Mouse (Mus musculus) induced T-regulatory cell, adult 2 months (primary cell): ENCODE results near the gene Pex14.

Source experiments
- DNase-seq: peaks from one replicate; pipeline ENCODE4 v3.0.0-alpha.2; 2012; ENCODE audit warnings: low read depth

Pex14 gene

DNA sequence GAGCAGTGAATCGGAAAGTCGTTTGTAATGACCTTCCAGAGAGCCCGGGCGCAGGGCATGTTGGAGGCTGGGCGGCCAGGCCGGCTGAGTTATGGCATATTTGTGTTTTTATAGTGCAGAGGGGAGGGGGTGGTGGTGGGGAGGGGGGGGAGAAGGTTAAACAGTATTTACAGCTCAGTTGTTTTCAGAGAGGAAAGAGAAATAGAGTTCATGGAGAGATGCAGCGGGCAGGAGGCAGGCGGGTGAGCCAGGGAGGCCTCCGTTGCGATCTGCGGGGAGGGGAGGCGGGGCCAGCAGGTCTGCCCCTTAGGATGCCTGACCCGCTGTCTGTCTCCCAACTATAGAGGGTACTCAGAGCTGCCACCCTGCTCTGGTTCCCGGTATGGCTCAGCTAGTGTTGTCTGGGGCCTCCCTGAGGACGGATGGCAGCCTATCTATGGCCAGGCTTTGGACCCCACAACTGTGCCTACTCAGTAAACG lies 177.4 kb downstream of the Pex14 start:
- DNase-seq, result no peak

DNA sequence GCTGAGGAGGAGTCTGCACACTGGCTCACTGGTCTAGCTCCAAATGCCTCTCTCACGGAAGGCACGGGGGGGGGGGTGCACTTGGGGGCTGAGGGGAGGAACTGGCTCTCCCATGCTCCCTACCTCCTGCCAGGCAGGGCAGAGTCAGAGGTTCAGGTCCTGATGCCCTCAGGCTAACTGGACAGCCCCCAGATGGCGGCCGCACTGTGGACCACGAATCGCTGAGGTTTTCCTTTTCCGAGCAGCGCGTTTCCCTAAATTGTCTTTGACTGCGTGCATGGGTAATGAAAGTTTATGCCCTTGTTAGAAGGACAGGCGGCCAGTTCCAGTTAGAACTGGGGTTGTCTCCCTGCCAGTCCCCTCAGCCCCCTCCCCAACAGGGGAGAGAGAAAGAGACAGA lies 179.1 kb downstream of the Pex14 start:
- no peak for DNase-seq

DNA sequence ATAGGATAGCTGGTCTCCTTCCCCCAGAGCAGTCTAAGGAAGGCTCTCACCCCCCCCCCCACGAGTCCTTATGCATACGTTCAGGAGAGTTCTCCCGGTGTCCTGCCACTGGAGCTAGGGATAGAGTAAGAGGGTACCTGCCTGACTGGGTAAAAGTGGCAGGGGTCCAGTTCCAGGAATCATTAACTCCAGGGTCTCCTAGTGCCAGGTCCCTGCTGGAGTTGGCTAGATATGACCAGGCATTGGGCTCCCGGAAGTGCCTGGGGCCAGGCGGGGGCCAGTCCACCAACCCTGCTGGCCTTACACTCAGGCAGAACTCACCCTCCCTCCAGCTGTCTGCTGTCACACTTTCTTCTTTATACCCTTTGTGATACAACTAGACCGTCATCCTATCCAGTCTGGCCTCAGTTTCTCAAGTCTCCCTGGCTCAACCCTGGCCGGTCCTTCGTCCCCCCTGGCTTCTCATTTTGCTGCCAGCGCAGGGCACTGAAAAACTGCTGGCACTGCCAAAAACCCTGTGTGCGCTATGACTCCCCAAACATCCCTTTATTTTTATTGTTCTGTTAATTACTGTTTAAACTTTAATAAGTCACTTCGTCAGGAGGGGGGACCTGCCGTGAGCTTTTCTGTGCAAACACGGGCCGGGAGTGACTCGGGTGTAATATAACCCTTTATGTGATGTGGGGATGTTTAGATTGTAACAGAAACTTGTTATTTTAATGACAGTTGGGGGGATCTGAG lies 180.8 kb downstream of the Pex14 start:
- DNase-seq, result no peak

DNA sequence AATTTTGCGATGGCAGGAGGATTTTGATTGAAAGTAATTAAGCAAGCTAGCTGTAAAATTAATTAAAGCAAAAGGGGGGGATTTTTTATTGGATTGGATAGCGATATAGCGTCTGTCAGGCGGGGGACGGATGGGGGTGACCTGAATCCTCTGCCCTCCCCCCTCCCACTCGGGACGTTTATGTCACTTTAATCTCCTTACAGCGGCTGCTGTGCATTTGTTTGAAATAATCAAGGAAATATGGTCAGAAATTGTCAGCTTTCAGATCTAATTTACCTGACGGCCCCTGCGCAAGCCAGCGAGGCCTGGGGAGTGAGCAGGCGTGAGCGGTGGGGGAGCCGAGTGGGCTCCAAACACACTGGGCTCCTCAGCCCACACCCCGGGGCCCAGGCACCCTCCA lies 183.8 kb downstream of the Pex14 start:
- DNase-seq, result no peak

DNA sequence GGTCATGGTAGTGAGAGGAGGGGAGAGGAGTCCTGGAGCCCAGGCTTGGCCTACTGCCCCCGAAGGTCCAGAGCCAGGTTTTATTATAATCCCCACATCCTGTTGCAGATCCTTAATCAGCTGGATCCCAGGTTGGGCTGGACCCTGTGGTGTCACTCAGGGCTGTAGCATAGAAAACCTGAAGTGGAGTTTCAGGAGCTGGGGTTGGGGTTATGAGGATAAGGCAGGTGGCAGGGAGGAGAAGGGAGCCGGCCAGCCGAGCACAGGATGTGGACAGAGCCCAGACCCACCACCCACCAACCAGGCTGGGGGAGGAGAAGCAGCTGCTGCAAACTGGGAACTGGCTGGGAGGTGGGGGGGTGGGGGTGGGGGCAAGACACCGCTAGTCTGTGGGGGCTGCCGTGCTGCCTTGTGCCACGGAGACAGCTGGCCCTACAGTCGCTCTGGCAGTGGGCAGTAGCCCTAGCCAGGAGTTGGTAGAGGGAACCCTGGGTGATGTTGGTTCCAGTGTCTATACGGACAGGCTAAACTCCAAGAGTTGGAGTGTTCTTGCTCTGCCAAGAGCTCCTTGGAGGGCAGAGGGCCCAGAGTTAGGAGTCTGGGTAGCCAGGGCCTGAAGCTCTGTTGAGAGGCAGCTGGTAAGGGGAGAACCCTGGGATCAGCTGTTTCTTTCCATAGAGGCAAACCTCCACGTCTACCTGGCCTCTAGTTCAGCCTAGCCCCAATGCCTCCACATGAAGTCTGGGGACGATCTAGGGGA lies 184.6 kb downstream of the Pex14 start:
- no peak for DNase-seq

DNA sequence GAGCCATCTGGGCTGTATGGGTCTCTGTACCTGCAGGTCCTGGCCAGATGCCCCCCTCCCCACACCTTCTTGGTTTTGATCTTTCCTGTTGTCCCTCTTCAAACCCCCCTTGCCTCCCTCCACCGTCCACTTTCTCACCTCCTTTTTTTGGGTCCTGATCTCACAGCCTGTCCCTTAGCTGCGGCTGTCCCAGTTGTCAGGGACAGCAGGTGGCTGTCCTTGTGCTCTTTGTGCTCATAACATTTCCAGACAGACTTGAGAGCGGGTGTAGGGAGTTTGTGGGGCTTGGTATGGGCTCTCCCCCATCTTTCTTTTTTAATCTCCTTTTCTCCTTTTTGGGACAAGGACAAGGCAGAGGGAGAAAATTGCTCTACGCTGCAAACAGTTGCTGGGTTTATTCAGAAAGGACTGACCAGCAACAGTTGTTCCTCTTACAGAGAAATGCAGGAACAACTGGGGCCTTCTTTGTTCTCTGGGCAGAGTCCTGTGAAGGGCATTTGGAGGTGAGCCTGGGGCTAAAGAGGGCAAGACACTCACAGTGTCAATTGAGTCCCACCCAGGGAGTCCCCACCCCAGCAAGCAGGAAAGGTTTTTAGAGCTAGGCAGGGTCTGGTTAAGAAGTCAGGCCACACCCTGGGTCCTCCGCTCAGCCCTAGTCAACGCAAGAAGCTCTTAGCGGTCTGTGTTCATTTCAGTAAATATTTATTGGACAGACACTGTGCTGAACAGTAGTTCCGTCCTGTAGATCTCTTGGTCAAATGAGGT lies 186.7 kb downstream of the Pex14 start:
- no peak for DNase-seq

DNA sequence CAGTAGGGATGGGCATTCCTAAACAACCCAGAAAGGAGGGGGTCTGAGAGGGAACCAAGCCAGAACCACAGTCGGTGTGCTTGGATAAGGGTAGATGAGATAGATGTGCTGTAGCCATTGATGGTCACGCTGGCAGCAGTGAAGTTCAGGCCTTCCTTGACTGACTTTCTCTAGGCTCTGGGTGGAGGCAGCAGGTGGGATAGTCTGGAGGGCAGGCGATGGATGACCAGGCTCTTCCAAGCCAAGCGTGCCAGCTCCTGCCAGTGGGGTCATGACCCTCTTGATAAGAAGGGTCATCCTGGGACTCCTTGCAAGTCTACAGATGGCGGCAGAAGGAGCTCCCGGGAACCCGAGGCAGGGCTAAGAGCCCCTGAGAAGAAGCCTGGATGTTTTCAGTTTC lies 187.5 kb downstream of the Pex14 start:
- no peak for DNase-seq
